Mouse (Mus musculus) cerebral cortex, adult 2 months (tissue): ENCODE results near the gene Pdcd7.

Source experiments
- WGBS: fragments of 180-500 bp; shearing (Covaris S2); methylation state at CpG from one replicate; pipeline ENCODE4 v1.1.7; 2018; 5-methylcytosine and 5-hydroxymethylcytosine counted together

The Pdcd7 gene

DNA sequence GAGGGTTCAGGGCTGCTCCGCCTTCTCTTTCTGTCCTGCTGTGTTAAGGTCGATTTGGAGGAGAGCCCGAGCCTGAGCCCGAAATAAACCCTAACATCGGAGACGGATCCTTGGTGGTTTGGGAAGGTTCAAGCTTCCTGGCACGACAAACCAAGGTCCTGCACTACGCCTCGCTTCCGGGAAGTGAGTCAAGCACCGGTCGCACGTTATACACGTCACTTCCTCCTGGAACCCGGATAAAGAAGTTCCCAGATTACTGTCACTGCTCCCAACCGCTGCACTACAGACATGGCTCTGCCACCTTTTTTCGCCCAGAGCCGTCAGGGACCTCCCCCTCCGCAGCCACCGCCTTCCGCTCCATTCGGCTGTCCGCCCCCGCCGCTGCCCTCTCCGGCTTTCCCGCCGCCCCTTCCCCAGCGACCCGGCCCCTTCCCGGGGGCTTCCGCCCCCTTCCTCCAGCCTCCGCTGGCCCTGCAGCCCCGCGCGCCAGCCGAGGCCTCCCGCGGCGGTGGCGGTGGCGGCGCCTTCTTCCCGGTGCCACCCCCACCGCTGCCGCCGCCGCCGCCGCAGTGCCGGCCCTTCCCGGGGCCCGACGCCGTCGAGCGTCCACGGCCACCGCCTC is at the start of gene Pdcd7:
Gene Pdcd7, plus strand, starts transcription at position 251 of the 622 bp plus-strand sequence.
- WGBS, result under 1% methylated on average over 58 of the region's 59 CpGs

- WGBS, result 99% methylated on average over 2 of the region's 2 CpGs
Observed at GRCm38 (mm10) chr9:65297056-65297455, 48.8 kb upstream of the Pdcd7 start.

DNA sequence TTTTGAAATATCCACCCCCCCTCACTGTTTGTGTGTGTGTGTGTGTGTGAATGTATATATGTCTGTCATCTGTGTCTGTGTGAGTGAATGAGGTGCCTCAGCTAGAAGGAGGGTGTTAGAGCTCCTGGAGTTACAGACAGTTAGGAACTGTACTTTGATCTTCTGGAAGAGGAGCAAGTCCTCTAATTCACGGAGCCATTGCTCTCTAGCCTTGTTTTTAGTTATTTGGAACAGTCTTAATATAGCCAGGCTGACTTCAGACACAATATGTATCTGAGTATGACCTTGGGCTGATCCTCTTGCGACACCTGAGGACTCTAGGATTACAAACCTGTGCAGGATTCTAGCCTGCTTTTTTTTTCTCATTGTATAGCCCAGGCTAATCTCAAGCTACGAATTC is 47.1 kb upstream of the Pdcd7 start:
- 88% methylated on average over 3 of the region's 3 CpGs for WGBS

GRCm38 (mm10) chr9:65299650-65300049 is 46.3 kb upstream of the Pdcd7 start:
- 87% methylated on average over 7 of the region's 7 CpGs for WGBS

DNA sequence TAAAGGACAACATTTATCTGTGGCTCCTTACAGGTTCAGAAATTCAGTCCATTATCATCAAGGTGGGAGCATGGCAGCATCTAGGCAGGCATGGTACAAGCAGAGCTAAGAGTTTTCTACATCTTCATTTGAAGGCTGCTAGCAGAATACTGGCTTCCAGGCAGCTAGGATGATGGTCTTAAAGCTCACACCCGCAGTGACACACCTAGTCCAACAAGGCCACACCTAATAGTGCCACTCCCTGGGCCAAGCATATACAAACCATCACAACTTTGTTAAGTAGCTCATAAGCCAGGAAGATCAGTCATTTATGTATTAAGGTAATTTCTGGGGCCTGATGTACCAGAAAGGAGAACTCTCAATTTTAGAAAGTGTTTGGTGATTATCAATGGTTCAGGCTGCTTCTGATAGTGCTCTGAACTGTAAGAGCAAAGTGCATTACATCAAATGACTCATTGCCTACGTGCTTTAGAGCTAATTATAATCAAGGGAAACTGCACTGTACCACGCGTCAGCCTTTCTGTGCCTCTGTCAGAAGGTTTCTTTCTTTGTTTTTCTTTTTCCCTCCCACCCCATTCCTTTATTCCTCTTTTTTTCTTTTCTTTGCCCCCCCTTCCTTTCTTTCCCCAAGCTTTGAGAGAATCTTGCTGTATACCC is 43.4 kb upstream of the Pdcd7 start:
- WGBS, result 67% methylated on average over 4 of the region's 4 CpGs

GRCm38 (mm10) chr9:65303586-65303985 is 42.3 kb upstream of the Pdcd7 start:
- WGBS, result 67% methylated on average over 4 of the region's 4 CpGs

DNA sequence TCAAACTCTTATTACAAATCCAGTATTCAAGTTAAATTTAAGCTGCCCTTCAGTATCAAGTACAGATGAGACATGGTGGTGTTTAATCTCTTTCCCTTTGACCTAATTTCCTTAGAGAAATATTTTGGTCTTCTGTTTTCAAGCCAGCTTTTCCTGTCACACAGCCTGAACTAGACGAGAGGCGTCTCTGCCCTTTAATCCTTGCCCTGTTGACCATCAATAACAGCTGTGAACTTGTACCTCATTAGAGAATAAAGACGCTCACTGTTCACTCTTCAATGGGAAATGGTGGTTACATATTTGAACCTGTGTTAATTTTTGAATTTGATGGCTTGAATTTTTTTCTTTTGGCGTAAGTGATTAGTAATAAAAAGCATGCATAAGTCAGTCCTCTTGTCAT is 41.6 kb upstream of the Pdcd7 start:
- WGBS, result 71% methylated on average over 4 of the region's 4 CpGs

DNA sequence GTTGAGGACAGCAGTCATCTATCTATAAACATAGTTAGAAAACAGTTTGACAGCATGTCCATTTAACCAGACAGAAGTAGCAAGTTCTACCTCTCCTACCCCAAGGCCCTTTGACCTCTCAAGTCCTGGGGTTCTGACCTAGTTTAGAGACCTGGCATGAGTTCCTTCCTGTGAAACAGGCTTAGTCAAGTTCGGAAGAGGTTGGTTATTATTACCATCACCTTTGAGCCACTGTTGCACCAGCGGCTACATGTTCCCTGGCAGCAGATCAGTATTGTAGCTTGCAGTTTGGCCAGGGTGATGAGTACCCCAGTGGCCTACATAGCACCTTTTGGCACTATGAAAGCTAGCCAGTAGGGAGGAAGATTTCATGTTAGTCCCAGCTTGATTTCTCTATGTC is 39.2 kb upstream of the Pdcd7 start:
- 67% methylated on average over 2 of the region's 2 CpGs for WGBS

GRCm38 (mm10) chr9:65308011-65308410 is 37.9 kb upstream of the Pdcd7 start:
- WGBS, result 78% methylated on average over 1 of the region's 1 CpGs

GRCm38 (mm10) chr9:65312669-65313357 is 33.1 kb upstream of the Pdcd7 start:
- WGBS, result 90% methylated on average over 4 of the region's 4 CpGs

DNA sequence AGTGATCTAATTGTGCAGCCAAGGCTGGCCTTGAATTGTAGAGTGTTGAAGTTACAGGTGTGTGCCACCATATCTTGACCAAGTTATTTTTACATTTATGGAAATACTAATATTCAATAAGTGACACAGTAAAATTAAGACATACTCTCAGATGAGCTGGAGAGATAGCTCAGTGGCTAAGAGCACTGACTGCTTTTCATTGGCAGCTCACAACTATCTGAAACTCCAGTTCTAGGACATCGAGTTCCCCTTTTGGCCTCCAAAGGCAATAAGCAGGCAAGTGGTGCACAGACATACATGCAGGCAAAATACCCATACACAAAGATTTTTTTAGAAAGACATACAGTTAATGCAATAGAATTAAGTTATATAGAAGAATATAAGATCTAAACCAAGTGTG is 32.1 kb upstream of the Pdcd7 start:
- 93% methylated on average over 1 of the region's 1 CpGs for WGBS

DNA sequence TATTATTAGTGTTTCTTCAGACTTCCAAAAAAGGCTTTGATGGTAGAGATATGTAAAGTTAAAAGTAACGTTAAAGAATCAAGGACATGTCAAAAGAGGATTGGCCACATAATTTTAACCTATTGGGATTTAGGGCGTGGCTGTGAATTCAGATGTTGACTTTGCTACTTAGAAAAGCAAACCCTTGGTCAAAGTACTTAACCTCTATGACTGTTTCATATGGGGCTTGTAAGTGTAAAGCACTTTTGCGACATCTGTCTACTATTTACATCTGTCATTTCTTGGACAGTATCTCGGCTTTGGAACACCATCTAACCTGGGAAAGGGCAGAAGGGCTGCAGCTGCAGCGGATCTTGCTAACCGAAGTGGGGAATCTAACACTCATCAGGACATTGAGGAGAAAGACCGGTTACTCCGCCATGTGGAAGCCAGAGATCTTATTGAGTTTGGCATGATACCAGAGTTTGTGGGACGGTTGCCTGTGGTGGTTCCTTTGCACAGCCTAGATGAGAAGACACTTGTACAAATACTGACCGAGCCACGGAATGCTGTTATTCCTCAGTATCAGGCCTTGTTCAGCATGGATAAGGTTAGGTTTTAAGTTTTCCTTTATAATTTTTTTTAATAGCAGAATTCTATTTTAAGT is 23.5 kb upstream of the Pdcd7 start:
- 87% methylated on average over 11 of the region's 11 CpGs for WGBS

- 77% methylated on average over 2 of the region's 2 CpGs for WGBS
Observed at GRCm38 (mm10) chr9:65327371-65327770, 18.5 kb upstream of the Pdcd7 start.

DNA sequence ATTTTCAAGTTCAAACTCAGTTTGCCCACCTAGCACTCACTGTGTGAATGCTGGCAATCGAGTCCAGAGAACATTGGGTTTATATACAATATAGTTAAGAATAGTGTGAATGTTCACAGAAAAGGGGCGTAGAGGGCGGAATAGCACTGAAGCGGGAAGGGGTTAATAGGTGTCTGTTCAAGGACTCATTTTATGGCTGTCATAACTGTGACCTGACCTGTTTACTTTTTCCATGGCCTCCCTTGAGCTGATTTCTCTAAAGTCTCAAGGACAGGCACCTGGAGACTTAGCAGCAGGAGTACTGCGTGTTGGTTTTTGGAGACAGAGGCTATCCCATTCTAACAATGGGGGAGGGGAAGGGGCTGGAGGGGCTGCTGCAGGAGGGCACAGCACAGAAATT is 11.9 kb upstream of the Pdcd7 start:
- 95% methylated on average over 5 of the region's 5 CpGs for WGBS

- WGBS, result 85% methylated on average over 4 of the region's 4 CpGs
Observed at GRCm38 (mm10) chr9:65339146-65339545, 6.8 kb upstream of the Pdcd7 start.

- 88% methylated on average over 2 of the region's 2 CpGs for WGBS
Observed at GRCm38 (mm10) chr9:65340414-65340813, 5.5 kb upstream of the Pdcd7 start.

DNA sequence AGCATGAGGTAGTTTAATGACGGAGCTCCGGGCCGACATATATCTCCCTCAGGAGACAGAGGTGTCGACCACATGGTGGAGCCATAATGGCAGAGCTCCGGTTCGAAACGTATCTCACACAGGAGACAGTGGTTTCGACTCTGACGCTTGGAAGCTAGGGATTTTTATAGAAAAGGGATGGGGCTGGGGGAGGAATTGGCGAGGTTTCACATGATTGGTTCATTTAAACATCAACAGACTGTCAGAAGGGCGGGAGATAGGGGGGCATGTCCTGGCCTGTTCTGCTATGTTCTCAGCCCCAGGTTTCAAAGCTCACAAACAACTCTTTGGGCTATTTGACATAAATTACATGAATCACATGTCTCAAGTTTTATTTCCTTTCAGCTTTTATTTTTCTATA is 465 bp upstream of the Pdcd7 start:
- WGBS, result 34% methylated on average over 11 of the region's 11 CpGs

DNA sequence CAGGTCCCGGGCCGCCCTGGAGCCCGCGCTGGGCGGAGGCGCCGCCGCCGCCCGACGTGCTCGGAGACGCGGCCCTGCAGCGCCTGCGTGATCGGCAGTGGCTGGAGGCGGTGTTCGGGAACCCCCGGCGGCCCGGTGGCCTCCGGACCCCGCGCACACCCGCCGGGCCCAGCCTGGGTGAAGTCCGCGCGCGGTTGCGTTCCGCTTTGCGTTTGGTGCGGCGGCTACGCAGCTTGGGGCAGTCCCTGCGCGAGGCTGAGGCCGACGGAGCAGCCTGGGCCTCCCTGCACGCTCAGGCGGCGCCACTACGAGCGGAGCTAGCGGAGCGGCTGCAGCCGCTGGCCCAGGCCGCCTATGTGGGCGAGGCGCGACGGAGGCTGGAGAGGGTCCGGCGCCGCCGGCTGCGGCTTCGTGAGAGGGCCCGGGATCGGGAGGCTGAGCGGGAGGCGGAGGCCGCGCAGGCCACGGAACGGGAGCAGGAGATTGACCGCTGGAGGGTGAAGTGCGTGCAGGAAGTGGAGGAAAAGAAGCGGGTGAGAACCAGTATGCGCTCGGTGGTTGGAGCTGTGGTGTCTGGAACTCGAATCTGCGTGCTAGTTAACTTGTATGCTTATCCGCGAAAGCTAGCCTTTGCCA is 690 bp downstream of the Pdcd7 start:
- WGBS, result under 1% methylated on average over 77 of the region's 77 CpGs

DNA sequence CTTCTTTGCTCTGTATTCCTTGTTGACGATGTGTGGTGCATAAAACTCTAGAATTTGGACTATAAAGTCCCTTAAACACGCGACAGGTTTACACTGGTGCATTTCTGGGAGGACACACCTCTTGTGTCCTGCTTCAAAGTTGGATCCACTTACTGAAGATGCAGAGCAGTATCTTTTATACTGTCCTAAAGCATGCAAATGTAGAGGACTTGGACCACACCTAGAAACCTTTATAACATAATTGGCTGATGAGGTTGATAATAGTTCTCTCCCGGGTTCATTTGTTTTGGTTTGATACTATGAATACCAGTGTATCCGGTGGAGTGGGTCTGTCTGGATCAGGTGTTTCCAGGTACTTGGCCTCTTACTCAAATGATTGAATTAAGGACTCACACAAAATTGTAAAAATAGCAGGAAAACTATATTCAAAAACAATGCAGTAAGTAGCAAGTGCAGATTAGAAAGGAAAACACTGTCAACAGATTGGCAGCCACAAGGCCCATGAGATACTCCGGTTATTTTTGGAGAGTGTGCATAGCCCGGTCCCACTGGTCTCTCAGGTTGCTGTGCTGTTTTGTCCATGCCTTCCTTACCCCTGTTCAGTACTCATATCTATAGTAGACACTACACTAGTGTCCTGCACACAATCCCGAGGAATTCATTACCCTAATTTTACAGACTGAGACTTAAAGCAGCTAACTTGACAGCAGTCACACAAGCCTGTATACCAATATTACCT is 1.4 kb downstream of the Pdcd7 start:
- 35% methylated on average over 8 of the region's 8 CpGs for WGBS

DNA sequence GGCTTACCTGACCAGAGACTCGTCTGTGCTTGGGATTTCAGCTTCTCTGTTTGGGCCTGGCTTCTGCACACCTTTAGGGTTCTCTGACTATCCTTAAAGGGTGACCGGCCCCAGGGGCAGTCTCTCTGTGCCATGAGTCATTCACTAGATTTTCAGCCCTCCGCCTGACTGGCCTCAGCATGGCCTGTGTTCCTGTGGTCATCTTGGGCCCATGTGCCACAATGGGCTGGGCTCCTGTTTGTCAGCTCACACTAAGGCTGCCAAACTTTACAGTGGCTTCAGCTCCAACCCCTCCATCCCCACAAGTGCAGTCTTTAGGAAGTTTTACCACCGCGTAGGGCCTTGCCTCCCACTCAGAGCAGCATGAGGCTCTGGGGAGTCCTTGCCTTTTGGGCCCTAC is 7.3 kb downstream of the Pdcd7 start:
- 83% methylated on average over 5 of the region's 5 CpGs for WGBS

DNA sequence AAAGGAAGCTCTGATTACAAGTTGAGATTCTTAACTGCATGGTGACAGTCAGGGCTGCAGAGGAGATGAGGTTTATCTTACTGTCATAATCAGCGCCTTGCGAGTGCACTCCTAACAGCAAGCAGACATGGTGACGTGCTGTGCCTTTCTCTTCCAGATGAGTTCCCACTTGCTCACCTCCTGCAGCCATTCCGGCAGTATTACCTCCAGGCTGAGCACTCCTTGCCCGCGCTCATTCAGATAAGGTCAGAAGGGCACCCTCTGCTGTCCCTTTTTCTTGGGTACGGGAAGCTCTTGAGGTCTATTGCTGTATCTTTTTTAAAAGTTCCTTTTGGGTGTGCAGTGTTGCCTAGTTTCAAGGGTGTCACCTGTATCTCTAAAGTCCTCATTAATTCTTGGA is 10.7 kb downstream of the Pdcd7 start:
- 88% methylated on average over 7 of the region's 7 CpGs for WGBS
